Mouse (Mus musculus) small intestine, adult 2 months (tissue): ENCODE results near the gene Rngtt.

Source experiments
- CTCF ChIP-seq: fragments of 200-500 bp; IDR thresholded peaks from 2 replicates; pipeline ENCODE4 v1.5.1; 2012; ENCODE audit warnings: low read depth, mild to moderate bottlenecking, control low read depth, inconsistent platforms, low read length, moderate library complexity, mixed read lengths; ENCODE audit not compliant: insufficient replicate concordance, insufficient read length; ENCODE audit errors: extremely low read depth
- POLR2A ChIP-seq: fragments of 200-500 bp; IDR thresholded peaks from 2 replicates; pipeline ENCODE4 v1.6.1; 2012; ENCODE audit warnings: low read depth, mild to moderate bottlenecking, control low read depth, inconsistent platforms, low read length, moderate library complexity

- no peak for TF ChIP-seq CTCF
- TF ChIP-seq POLR2A = no peak
These were observed 158.0 kb downstream of the Rngtt start for GRCm38 (mm10) chr4:33468151-33468550.
